Mouse (Mus musculus) megakaryocyte-erythroid progenitor cell, adult 5-6 weeks (primary cell): Measurements from ENCODE around the gene Klf17. TPM values are rescaled to one million over a fixed set of nuclear protein-coding genes. Genes with fewer than 3 reads are reported as not detected.
"Not testable (repeated sequence)": the region's sequence is repeated elsewhere in the genome, so short reads cannot be mapped to it uniquely, and the experiment has no call there.

Experiments
- ATAC-seq: replicated peaks from 2 replicates; pipeline ENCODE4 v1.8.0; 2016; ENCODE audit warnings: mild to moderate bottlenecking, inconsistent platforms; ENCODE audit not compliant: severe bottlenecking, poor library complexity, low FRiP score, low TSS enrichment
- total RNA-seq, 2 experiments: library from RNA; stranded (forward) in 1 of 2; stranded (reverse) in 1 of 2; fragments of 200-1000, 215-1000 nt in 1 of 2; fragments of >200 nt in 1 of 2; fragmentation: Nextera tagmentation in 1 of 2; gene quantifications; 2 replicates each; pipeline ENCODE4 v1.2.3; 2014 to 2017

The Klf17 gene
- total RNA-seq (2014; fragmentation: Nextera tagmentation) (not detected in 2 replicates), total RNA-seq (2017) (not detected in 2 replicates)

DNA sequence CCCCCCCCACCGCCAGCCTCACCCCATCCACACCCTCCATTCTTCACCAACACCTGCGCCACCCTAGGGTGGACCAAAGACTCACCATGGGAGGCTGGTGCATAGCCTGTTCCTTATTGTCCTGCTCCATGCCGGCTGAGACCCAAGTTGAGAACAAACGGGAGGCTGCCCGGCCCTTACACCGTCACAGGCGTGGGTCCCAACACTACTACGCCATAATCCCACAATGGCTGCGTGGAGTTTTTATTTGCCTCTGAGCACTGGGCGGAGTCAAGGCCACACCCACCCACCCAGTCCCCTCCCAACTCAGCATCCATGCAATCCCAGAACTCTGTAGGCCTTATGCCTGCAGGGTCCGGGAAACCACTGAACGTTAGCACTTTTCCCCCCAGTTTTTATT, at the start of gene Klf17:
Gene Klf17, minus strand, starts transcription at position 233 of the 400 bp plus-strand sequence.
- no peak for ATAC-seq

DNA sequence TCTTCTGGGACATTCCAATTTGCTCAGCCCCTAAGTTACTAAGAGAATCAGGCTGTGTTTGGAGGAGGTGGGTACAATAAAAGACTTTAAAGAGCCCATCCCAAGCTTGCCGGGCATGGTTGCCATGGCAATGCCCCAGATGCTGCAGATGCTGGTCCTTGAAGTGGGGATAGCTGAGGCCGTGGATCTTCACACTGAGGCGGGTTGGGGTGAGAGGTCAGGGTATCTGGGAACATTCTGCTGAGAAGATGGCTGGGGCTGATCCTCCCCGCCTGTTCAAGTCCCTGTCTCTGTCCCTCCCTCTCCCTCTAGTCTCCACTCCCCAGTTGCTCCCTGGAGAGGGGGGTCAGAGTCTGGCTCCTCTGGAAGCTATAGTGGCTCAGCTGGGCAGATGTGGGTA, 48.9 kb upstream of the Klf17 start:
- ATAC-seq = no peak

DNA sequence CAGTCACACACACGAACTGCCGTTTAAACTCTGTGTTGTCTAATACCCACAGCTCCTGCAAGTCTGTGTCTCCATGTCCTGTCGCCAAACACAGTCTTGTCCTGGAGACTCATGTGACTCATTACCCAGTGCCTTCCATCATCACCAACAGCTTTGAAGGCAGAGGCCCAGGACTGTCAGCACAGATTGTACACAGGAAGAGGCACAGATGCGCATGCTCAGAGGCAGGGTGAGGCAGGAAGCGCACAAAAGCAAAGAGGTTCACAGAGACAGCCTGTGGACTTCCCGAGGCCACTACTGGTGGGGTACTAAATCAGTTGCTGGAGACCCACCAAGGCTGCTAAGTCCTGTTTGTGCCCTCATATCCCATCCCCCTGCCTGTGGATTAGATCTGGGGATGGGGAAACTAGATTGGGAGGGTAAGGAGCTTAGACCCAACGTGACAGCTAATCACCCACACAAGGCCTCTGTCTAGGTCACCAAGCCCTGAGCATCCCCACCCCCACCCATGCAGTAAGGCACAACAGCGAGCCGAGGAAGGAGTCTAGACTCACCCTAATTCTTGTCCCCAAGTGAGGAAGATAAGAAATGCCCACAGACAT, 48.2 kb upstream of the Klf17 start:
- ATAC-seq = no peak

DNA sequence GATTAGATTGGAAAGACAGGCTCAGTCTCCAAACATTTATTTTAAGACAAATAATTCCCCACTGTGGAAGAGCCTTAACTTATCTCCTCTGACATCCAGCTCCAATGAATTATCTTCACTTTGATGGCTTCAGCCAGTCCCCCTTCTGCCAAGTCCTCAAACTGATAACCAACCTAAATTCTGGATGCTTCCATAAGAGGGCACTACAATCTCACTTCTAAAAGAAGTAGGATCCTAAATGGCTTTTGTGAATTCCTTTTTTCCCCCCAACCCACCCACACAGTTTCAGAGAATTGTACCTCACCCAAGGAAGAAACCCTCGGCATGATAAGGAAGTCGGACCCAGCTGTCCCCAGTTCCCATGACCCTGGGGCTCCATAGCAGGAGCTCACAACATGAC, 45.5 kb upstream of the Klf17 start:
- ATAC-seq = no peak

DNA sequence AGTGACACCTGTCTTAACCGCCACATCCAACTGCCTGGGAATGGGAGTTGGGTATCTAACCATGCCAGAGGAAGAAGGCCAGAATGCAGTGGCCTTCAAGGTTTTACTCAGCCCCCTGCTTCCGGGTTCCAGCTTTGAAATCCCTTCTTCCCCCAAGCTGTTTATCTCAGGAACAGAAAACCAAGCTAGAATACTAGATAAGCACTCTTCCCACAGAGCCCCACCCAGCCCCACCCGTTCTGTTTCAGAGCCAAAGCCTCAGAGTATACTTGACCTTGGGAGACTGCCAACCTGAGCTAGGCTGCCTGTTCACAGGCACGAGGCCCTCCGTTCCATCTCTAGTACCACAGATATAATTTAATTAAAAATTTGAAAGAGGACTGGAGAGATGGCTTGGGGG, 41.5 kb upstream of the Klf17 start:
- ATAC-seq = peak; percentile 77

DNA sequence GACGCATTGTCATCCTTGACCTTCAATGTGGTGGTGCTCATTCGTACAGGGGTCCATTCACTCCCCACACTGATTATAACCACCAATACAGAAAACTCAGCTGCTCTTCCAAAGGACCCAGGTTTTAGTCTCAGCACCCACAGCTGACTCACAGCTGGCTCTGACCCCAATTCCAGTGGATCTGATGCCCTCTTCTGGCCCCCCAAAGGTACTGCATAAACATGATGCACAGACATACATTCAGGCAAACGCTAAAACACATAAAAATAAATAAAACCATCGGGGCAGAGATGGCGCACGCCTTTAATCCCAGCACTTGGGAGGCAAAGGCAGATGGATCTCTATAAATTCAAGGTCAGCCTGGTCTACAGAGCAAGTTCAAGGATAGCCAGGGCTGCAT, 34.5 kb upstream of the Klf17 start:
- no peak for ATAC-seq

DNA sequence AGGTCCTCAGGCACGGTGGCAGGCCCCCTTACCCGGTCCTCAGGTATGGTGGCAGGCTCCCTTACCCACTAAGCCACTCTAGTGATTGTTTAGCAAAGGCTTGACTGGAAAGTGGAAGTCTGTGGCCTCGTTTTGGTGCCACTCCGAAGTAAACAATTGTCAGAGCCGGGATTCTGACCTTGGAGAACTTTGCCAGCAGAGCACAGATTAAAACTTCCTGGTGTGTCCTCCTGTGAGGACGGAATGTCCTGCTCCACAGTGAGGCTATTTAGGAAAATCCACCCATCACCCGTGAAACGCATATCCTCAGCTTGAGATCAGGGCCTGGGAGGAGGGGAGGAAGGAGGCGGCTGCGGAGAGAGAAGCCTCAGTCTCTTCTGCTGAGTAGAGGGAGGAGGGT, 22.9 kb upstream of the Klf17 start:
- ATAC-seq = no peak

DNA sequence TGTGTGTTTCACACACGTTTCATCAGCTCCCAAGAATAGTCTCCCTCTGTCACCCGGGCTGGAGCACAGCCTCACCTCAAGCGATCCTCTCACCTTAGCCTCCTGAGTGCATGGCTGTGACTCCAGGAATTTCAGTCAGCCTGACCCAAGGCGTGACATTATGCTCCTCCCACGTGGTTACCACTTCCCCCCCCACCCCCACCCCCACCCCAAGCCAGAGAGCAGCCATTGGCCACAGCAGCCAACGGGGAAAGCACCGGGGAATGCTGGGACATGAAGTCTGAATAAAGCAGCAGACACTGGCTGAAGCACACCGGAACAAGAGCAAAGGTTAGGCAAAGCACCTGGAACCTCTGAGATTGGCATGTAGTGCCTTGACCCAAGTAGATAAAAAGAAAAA, 21.5 kb upstream of the Klf17 start:
- no peak for ATAC-seq

DNA sequence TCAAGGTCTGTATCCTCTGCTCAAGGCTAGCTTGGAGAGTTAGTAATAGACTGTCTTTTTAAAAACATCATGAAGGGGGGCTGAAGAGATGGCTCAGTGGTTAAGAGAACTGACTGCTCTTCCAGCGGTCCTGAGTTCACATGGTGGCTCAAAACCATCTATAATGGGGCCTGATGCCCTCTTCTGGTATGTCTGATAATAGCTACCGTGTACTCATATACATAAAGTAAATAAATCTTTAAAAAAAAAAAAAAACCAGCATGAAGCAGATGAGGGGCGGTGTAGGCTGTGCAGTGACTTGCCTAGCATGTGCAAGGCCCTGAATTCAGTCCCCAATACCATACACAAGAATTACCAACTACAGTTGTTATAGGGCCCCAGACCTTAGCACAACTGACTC, 17.5 kb upstream of the Klf17 start:
- no peak for ATAC-seq

DNA sequence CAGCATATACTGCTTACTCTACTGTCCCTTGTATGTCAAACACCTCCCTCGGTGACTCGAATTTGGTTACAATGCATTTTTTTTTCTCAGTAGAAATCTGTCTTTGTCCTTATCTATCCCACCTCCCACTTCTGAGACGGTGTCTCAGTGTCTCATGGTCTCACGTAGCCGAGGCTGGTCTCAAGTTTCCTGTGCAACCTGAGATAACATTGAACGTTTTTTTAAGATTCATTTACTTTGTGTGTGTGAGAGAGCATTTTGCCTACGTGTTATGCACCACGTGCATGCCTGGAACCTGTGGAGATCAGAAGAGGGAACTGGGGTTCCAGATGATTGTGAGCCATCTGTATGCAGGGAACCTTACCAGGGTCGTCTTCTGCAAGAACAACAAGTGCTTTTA, 7.5 kb upstream of the Klf17 start:
- ATAC-seq = 0 out of 2 replicates have a peak, but pooled peaks have one; percentile 26

DNA sequence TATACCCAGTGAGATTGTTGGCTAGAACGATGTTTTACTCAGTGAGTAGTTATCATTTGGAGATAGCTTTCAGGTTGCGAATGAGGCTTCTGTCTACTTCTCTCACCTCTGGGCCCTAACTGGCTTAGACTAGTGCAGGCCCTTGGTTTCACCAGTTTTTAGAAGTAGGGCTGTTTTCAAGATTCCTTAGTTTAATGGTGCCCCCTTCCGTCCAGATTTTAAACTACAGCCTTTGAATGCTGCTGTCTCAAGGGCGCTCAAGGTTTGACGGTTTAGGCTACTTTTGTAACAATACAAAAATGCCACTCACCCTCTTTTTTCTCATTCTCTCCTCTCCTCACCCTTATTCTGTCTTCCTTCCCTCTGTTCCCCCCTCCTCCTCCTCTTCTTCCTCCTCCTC, 5.5 kb upstream of the Klf17 start:
- 0 out of 2 replicates have a peak, but pooled peaks have one; percentile 47 for ATAC-seq

DNA sequence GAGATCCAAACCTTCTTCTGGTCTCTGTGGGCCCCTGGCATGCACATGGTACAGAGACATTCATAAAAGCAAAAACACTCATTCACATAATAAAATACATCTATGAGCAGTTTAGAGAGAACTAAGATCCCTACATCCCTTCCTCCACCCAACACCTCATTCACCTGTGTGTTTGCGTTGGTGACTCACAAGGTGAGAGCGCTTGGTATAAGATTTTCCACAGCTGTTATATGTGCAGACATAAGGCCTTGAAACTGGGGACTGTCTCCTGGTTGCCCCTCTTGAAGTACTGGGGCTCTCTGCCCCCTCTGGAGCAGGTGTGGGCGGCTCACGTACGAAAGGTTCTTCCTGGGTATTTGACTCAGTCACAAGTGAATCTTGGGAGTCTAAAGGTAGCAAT, 5.3 kb downstream of the Klf17 start:
- ATAC-seq = no peak

DNA sequence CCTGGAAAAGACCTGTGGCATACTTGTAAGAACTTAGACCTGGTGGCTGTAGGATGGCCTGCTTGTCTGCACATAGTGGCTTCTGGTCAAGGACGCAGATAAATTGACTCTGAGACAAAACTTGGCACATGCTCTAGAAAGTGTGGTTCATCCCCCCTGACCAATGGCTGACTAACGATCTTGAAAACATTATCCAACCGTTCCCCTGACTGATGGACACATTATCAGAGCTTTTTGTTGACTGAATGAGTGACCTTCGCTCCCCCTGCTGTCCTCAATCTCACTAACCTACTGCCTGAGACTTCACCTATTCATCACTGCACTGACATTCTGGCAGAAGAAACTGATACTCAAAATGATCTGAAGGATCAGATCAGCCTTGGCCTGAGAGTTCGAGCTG, 13.0 kb downstream of the Klf17 start:
- not testable (repeated sequence) for ATAC-seq

DNA sequence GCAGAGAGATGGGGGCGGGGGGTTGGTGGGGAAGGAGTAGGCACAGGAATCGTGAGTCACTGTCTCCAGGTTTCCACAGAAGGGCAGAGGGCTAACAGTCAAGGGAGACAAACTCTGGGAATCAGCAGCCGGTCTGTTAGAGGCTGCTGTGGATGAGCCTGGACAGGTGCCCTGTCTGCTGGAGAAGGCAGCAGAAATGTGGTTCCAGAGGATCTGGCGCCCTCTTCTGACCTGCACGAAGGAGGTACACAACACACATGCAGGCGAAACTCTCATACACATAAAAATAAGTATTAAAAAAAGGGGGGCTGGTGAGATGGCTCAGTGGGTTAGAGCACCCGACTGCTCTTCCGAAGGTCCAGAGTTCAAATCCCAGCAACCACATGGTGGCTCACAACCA, 27.9 kb downstream of the Klf17 start:
- ATAC-seq = 0 out of 2 replicates have a peak, but pooled peaks have one; percentile 61

DNA sequence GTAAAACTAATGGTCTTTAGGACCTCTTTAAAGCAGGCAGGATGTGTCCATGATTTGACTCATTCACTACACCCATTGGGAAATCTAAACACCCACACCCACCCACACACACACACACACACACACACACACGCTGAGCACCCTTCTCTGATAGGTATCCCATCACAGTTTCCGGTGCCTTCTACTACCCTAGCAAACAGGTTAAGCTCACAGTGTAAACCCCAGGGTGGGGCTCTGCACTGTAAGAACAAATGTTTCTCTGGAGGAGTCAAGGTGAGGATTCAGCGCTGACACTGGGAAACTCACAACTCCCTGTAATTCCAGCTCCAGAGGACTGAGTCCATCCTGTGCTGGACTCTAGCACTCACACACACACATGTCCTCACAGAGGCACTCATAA, 33.5 kb downstream of the Klf17 start:
- ATAC-seq = no peak

DNA sequence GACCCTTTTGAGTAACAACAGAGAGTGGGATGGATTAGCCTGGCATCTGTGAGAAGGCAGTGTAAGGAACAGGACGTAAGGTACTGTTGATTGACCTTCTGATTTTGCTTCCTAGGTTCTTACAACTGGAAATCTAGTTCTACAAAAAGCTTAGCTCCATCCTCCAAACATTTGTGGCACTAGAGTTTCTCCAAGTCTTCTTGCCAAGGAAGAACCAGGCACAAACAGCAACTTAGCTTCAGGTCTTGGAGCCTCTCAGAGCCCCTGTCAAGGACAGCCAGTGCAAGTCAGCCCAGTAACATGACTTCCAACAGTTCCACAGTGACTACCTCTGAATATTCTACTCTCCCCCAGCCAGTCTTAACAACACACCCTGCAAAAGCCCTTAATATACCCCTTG, 41.3 kb downstream of the Klf17 start, which contains the start of gene Gm12845:
Gene Gm12845, plus strand, starts transcription at position 301 of the 400 bp plus-strand sequence.
- no peak for ATAC-seq

DNA sequence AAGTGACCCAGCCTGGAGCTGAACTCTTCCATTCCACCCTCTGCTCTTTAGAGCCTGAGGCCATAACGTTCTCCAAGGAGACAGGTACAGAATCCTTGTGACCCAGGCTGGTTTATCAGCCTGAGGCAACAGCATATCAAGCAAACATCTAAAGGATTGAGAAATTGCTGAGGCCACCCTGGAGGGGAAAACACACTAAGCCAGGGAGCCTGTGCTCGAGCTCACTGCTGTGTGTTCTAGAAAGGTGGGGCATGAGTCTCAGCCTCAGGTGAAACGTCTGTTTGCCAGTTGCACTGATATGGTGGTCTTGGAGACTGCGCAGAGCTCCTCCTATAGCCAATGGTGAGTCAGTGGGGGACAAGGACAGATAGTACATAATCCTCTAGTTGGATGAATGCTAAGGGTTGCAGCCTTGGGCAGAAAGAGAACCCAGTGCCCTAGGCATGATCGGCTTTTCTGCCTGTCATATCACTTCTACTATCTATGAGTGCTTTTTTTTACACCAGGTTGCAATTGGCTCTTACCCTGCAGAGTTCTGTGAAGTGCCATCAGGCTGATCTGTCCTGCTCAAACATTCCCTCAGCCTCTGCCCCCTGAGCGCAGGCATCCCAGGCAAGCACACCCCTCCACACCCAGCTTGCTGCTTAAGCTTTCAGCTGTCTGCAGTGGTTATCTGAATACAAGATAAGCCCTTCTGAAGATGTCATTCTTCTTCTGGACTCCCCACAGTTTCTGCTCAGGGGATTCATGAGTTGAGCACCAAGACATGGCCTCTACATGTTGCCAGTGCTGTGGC, 51.9 kb downstream of the Klf17 start:
- no peak for ATAC-seq

DNA sequence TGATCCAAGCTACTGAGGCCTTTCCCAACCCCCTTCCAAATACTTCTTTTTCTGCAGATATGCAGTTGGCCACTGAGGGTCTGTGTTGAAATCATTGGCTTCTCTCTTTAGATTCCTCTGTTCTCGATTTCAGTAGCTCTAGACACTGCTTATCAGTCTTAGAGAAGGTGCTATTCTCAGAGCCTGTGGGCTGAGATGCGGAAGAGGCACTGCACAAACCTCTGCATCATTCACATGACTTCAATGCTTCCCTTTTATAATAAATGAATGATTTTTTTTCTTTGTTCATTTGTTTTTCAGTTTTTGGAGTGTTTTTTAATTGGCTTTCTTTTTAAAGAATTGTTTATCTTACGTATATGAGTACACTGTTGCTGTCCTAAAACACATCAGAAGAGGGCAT, 53.1 kb downstream of the Klf17 start:
- no peak for ATAC-seq

DNA sequence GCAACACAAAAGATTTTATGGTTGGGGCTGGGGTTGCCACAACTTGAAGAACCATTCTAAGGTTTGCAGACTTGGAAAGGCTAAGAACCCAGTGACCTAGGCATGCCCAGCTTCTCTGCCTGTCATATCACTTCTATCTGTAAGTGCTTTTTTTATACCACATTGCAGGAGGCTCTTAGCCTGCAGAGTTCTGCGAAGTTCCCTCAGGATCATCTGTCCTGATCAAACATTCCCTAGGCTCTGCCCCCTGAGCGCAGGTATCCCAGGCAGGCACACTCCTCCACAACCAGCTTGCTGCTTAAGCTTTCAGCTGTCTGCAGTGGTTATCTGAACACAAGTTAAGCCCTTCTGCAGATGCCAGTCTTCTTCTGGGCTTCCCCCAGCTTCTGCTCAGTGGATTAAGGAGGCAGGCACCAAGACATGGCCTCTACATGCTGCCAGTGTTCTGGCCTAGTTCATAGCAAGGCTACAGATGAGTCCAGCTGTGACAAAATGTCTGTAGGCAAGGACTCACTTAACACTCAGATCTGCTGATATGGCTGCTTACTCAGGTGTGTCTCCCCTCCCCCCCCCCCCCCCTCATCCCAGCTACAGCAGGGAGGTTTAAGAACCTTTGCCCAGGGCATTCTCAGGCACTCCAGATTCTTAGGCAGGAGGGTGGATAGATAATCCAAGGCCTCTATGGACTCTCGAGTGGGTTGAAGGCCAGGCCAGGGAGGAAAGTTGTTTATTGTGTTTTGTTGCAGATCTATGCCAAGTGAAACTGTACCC, 56.5 kb downstream of the Klf17 start:
- no peak for ATAC-seq
